Mouse (Mus musculus): ENCODE measurements around the gene Pip4k2b.

DNA sequence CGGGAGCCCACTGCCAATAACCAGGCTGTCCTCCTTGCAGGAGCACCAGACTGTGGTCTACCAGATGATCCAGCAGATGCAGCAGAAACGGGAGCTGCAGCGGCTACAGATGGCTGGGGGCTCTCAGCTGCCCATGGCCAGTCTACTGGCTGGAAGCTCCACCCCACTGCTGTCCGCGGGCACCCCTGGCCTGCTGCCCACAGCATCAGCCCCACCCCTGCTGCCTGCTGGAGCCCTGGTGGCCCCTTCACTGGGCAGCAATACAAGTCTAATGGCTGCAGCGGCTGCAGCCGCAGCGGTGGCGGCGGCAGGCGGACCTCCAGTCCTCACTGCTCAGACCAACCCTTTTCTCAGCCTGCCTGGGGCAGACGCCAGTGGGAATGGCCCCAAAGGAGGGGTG, 64.1 kb downstream of the Pip4k2b start:
- no peak for TF ChIP-seq CTCF (IDR thresholded peaks at IDR 0.05; ENCODE audit: low read depth, low read length)
- TF ChIP-seq POLR2A (IDR thresholded peaks at IDR 0.05; ENCODE audit: borderline replicate concordance, low read depth, low read length) = no peak

All from bone marrow macrophage, adult 2 months (primary cell).